Mouse (Mus musculus): Measurements from ENCODE around the gene Tbca.

Tbca gene

GRCm38 (mm10) chr13:94788771-94789649 is at the start of gene Tbca:
TSS of gene Tbca (plus strand) at chr13:94788910.
- DNase-seq (ENCODE audit: low spot score in 2 of 2): peak; percentile 46 to 82

GRCm38 (mm10) chr13:94745176-94745575 is 43.5 kb upstream of the Tbca start:
- DNase-seq (ENCODE audit: low spot score in 2 of 2): no peak

- DNase-seq (ENCODE audit: low spot score in 2 of 2): no peak
Observed at GRCm38 (mm10) chr13:94765852-94766251, 22.9 kb upstream of the Tbca start.

- no peak for DNase-seq (ENCODE audit: low spot score in 2 of 2)
Observed at GRCm38 (mm10) chr13:94768460-94769154, 20.1 kb upstream of the Tbca start.

GRCm38 (mm10) chr13:94769155-94769470 is 19.6 kb upstream of the Tbca start:
- DNase-seq (ENCODE audit: low spot score in 2 of 2): no peak

- DNase-seq (ENCODE audit: low spot score in 2 of 2): no peak
Observed at GRCm38 (mm10) chr13:94786866-94787265, 1.8 kb upstream of the Tbca start.

GRCm38 (mm10) chr13:94794689-94795088 is 6.0 kb downstream of the Tbca start:
- DNase-seq (ENCODE audit: low spot score in 2 of 2): no peak

GRCm38 (mm10) chr13:94803480-94804057 is 14.9 kb downstream of the Tbca start:
- no peak for DNase-seq (ENCODE audit: low spot score in 2 of 2)

GRCm38 (mm10) chr13:94806315-94807179 is 17.8 kb downstream of the Tbca start:
- DNase-seq (ENCODE audit: low spot score in 2 of 2): no peak

- DNase-seq (ENCODE audit: low spot score in 2 of 2): no peak
Observed at GRCm38 (mm10) chr13:94808596-94808995, 19.9 kb downstream of the Tbca start.

- DNase-seq (ENCODE audit: low spot score in 2 of 2): no peak
Observed at GRCm38 (mm10) chr13:94809724-94810123, 21.0 kb downstream of the Tbca start.

GRCm38 (mm10) chr13:94811451-94811850 is 22.7 kb downstream of the Tbca start:
- no peak for DNase-seq (ENCODE audit: low spot score in 2 of 2)

- no peak for DNase-seq (ENCODE audit: low spot score in 2 of 2)
Observed at GRCm38 (mm10) chr13:94813770-94814169, 25.1 kb downstream of the Tbca start.

GRCm38 (mm10) chr13:94820516-94820915 is 31.8 kb downstream of the Tbca start:
- no peak for DNase-seq (ENCODE audit: low spot score in 2 of 2)

- no peak for DNase-seq (ENCODE audit: low spot score in 2 of 2)
Observed at GRCm38 (mm10) chr13:94820956-94821355, 32.2 kb downstream of the Tbca start.

- DNase-seq (ENCODE audit: low spot score in 2 of 2): no peak
Observed at GRCm38 (mm10) chr13:94826389-94826788, 37.7 kb downstream of the Tbca start.

- no peak for DNase-seq (ENCODE audit: low spot score in 2 of 2)
Observed at GRCm38 (mm10) chr13:94826986-94827385, 38.3 kb downstream of the Tbca start.

- no peak for DNase-seq (ENCODE audit: low spot score in 2 of 2)
Observed at GRCm38 (mm10) chr13:94827847-94828246, 39.1 kb downstream of the Tbca start.

- DNase-seq (ENCODE audit: low spot score in 2 of 2): no peak
Observed at GRCm38 (mm10) chr13:94838047-94838720, 49.5 kb downstream of the Tbca start.

- DNase-seq (ENCODE audit: low spot score in 2 of 2): no peak
Observed at GRCm38 (mm10) chr13:94838756-94839337, 50.1 kb downstream of the Tbca start.

GRCm38 (mm10) chr13:94843236-94843635 is 54.5 kb downstream of the Tbca start:
- no peak for DNase-seq (ENCODE audit: low spot score in 2 of 2)
